Mouse (Mus musculus) hindbrain, embryonic 12.5 days (tissue): ENCODE data around the gene Tns3. TPM values are rescaled to one million over a fixed set of nuclear protein-coding genes. Genes with fewer than 3 reads are reported as not detected.

Source experiments
- ATAC-seq: fragments of 200-750 bp; cut with Nextera tagmentation; 2 replicates; pipeline ENCODE4 v1.8.0; 2017; ENCODE audit warnings: moderate TSS enrichment; ENCODE audit not compliant: low FRiP score
- H3K27ac ChIP-seq: fragments of 300-500 bp; sonication (generic); 2 replicates; pipeline ENCODE4 v1.5.1; 2016; ENCODE audit warnings: mild to moderate bottlenecking
- H3K27me3 ChIP-seq: fragments of 300-500 bp; sonication (generic); 2 replicates; pipeline ENCODE4 v1.6.1; 2016; ENCODE audit warnings: mild to moderate bottlenecking
- H3K36me3 ChIP-seq: fragments of 300-500 bp; sonication (generic); 2 replicates; pipeline ENCODE4 v1.6.1; 2016; ENCODE audit warnings: mild to moderate bottlenecking
- H3K4me1 ChIP-seq: fragments of 300-500 bp; sonication (generic); 2 replicates; pipeline ENCODE4 v1.6.1; 2016
- H3K4me2 ChIP-seq: fragments of 300-500 bp; sonication (generic); replicated peaks from 2 replicates; pipeline ENCODE4 v1.6.1; 2016; ENCODE audit warnings: mild to moderate bottlenecking
- H3K4me3 ChIP-seq: fragments of 300-500 bp; sonication (generic); 2 replicates; pipeline ENCODE4 v1.5.1; 2016; ENCODE audit warnings: mild to moderate bottlenecking
- H3K9ac ChIP-seq: fragments of 300-500 bp; sonication (generic); 2 replicates; pipeline ENCODE4 v1.6.1; 2016; ENCODE audit warnings: mild to moderate bottlenecking, moderate library complexity
- H3K9me3 ChIP-seq: fragments of 300-500 bp; sonication (generic); replicated peaks from 2 replicates; pipeline ENCODE4 v1.6.1; 2016; ENCODE audit warnings: mild to moderate bottlenecking
- WGBS: fragments of 180-500 bp; shearing (Covaris S2); methylation state at CpG from one replicate; pipeline ENCODE4 v1.1.7; 2016; 5-methylcytosine and 5-hydroxymethylcytosine counted together
- polyA plus RNA-seq: library from polyadenylated mRNA; unstranded; fragments of >200 nt; fragmentation: Nextera tagmentation; extraction: Ambion mirVana; gene quantifications from 2 replicates; pipeline ENCODE4 v1.2.1, GENCODE M21; 2016

Gene Tns3
- polyA plus RNA-seq, 1 experiment from 2014 or later, result 15.9 TPM

DNA sequence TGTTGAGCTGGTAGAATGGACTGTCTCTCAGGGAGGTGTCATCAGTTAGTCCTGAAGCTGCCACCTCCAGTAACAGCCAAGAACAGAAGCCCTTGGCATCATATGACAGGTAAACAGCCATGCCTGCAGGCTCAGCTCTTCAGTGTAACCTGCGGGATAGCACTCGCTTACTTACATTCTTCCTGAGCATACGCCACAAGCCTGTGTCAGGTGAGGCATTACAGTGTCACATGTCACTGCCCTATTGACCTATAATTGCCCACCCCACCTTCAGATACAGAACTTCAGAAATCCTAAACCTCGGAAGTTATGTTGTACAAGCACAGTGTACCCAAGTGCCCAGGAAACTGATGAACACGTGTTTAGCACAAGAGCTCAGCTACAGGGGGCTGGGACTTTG is 68.7 kb downstream of the Tns3 start:
- H3K4me2 ChIP-seq, result no peak overlapping the region
- 87% methylated on average over 5 of the region's 5 CpGs for WGBS
- H3K36me3 ChIP-seq, result no peaks in the 10 kb centered on the region
- H3K27me3 ChIP-seq, result no peaks in the 10 kb centered on the region; the same call in 1 of the 2 replicates
- H3K9me3 ChIP-seq, result no peaks in the 10 kb centered on the region
- no peak overlapping the region for H3K4me3 ChIP-seq
- H3K9ac ChIP-seq, result no peak overlapping the region
- peaks cover 4% of the 10 kb centered on the region for H3K4me1 ChIP-seq
- no peak for ATAC-seq
- no peak overlapping the region for H3K27ac ChIP-seq

DNA sequence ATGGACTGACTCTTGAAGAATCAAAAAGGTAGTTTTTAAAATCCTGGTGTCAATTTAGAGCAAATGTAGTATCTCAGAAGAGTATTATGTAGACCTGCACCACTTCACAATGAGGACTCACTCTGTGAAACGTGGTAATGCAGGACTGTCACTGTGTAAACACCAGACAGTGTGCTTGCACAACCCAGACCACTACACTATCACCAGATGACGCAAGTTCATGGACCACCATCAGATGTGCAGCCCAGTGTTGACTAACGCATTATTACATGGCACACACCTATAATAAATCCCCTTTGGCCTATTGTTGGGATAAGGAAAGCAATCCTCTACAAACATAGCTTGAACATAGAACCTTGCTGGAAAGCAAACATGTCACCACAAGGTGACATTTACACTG is 71.2 kb downstream of the Tns3 start:
- Histone ChIP-seq H3K27me3 (no peaks in the 10 kb centered on the region), H3K27ac (no peak overlapping the region), H3K9me3 (no peaks in the 10 kb centered on the region), H3K36me3 (no peaks in the 10 kb centered on the region), H3K4me1 (no peaks in the 10 kb centered on the region), H3K4me3 (no peak overlapping the region), H3K9ac (no peak overlapping the region), H3K4me2 (no peak overlapping the region)
- 92% methylated on average over 3 of the region's 3 CpGs for whole genome bisulfite sequencing
- ATAC-seq, result no peak

DNA sequence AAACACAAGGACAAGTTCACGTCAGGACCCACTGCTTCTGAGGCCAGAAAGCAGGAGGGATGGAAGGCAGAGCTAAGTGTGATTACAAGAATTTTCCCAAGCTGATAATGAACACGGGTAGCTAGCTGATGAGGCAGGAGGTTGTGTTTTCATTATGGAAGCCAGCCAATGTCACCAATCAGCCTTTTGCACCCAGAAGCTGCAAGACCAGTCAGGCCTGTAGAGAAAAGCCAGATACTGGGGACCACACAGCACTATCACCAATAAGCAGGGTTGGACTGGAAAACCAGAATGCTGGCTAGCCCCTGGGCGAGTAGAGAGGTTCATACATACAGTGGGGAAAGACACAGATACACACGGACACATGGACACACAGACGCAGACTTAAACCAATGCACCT is 73.1 kb downstream of the Tns3 start:
- no peak for ATAC-seq
- H3K27ac ChIP-seq, result no peak overlapping the region
- H3K36me3 ChIP-seq, result no peaks in the 10 kb centered on the region
- H3K27me3 ChIP-seq, result no peaks in the 10 kb centered on the region
- H3K4me3 ChIP-seq, result no peak overlapping the region
- H3K9ac ChIP-seq, result no peak overlapping the region
- 87% methylated on average over 5 of the region's 5 CpGs for WGBS
- no peaks in the 10 kb centered on the region for H3K9me3 ChIP-seq
- no peak overlapping the region for H3K4me2 ChIP-seq
- peaks cover 4% of the 10 kb centered on the region; the same call in 1 of the 2 replicates for H3K4me1 ChIP-seq

DNA sequence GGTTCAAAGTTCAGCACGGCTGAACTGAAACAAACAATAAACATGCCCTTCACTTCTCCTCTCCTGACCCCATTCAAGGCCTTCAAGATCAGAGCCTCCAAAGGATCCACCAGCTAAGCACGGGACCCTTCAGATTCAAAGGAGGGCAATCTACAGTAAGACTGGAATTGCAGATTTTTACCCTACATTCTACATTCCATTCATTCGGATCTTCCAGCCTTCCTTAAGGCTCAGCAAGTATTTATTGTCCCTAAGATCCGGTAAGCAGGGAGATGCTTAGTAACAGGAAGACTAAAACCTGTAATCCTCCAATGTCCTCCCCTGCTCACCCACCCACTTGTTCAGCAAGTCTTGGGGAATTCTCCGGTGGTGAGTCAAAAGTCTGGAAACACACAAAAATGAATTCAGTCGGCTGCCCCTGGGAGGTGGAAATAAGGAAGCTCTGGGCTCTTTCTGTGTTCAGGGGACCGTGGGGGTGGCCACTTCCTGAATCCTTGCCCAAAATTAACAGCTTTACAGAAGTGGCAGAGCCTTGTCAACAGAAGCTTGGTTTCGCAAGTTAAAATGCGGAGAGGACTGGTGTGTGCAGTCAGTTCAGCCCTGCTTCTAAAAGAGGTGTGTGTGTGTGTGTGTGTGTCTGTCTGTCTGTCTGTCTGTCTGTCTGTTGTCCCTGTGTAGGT is 75.0 kb downstream of the Tns3 start:
- no peaks in the 10 kb centered on the region for H3K27me3 ChIP-seq
- H3K27ac ChIP-seq, result no peak overlapping the region
- H3K9ac ChIP-seq, result no peak overlapping the region
- H3K4me1 ChIP-seq, result peaks cover 12% of the 10 kb centered on the region; the same call in 1 of the 2 replicates
- H3K36me3 ChIP-seq, result no peaks in the 10 kb centered on the region
- no peak overlapping the region for H3K4me3 ChIP-seq
- WGBS, result 74% methylated on average over 9 of the region's 9 CpGs
- ATAC-seq, result no peak
- no peak overlapping the region for H3K4me2 ChIP-seq
- no peaks in the 10 kb centered on the region for H3K9me3 ChIP-seq

DNA sequence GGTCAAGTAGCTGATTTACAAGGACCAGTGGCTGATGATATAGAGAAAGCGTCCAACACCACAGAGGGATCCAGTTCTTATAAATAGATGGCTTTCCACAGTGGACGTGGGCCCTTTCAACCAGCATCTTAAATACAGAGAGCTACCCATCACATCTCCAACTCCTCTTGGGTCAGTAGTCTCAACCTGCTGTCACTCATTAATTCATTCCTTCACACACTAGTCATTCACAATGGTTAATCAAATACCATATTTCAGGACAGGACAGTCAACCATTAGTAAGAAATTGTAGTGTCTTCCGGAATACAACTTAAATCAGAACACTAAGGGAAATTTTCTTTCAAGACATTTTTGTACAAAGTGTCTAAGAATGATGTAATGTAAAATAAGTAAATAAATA is 76.4 kb downstream of the Tns3 start:
- no peak for ATAC-seq
- no peak overlapping the region for H3K4me2 ChIP-seq
- H3K9me3 ChIP-seq, result no peaks in the 10 kb centered on the region
- no peaks in the 10 kb centered on the region for H3K36me3 ChIP-seq
- H3K4me3 ChIP-seq, result no peak overlapping the region
- H3K27ac ChIP-seq, result no peak overlapping the region
- no peak overlapping the region for H3K9ac ChIP-seq
- H3K27me3 ChIP-seq, result no peaks in the 10 kb centered on the region
- WGBS, result 91% methylated on average over 3 of the region's 3 CpGs
- peaks cover 12% of the 10 kb centered on the region; the same call in 1 of the 2 replicates for H3K4me1 ChIP-seq

DNA sequence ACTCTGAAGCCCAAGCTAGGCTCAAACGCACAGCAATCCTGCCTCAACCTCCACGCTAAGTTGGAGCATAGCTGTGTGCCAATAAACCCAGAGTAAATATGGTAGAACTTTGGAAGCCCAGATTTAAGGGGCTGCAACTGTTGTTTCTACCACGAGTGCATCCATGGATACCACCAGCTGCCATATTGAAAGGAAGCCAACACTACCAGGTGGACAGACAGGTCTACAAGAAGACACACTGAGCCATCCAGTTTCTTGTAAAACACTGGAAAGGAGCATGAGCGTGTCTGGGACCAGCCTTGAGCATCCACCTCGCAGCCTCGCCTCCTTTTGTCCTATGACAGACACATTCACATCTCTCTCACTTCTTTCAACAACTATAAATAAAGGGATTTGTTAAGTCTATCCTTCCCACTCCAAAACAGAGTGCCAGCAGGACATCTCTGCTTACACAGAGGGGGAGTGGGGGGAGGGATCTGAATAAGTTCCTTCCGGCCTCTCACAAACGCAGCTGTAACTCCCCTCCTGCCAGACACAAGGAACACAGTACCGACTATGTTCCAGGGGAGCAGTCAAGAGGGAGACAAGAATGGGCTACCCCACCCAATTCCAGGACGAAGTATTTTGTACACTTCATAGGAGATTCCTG is 77.2 kb downstream of the Tns3 start:
- Histone ChIP-seq H3K36me3 (no peaks in the 10 kb centered on the region), H3K27me3 (no peaks in the 10 kb centered on the region), H3K4me1 (peaks cover 12% of the 10 kb centered on the region; the same call in 1 of the 2 replicates), H3K4me2 (no peak overlapping the region), H3K9ac (no peak overlapping the region), H3K27ac (no peak overlapping the region), H3K4me3 (no peak overlapping the region), H3K9me3 (no peaks in the 10 kb centered on the region)
- ATAC-seq, result no peak
- 48% methylated on average over 10 of the region's 10 CpGs for WGBS

DNA sequence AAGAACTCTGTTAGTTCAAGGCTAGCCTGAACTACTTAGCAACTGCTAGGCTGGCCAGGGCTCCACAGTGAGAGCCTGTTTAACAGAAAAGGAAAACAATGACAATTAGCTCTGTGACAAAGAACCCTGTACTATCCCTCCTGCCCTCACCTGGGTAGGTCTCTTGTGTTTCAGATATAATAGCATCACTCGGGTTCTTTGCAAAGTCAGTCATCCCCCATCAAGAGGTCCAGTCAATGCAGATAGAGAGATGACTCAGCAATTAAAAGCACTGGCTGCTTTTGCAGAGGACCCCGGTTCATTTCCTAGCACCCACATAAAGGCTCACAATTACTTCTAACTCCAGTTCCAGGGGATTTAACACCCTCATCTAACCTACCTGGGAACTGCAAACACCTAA is 78.0 kb downstream of the Tns3 start:
- Histone ChIP-seq H3K4me1 (peaks cover 12% of the 10 kb centered on the region; the same call in 1 of the 2 replicates), H3K9me3 (no peaks in the 10 kb centered on the region), H3K4me3 (no peak overlapping the region), H3K27me3 (no peaks in the 10 kb centered on the region), H3K36me3 (no peaks in the 10 kb centered on the region), H3K27ac (no peak overlapping the region), H3K9ac (no peak overlapping the region), H3K4me2 (no peak overlapping the region)
- WGBS, result 72% methylated on average over 2 of the region's 2 CpGs
- ATAC-seq, result no peak

DNA sequence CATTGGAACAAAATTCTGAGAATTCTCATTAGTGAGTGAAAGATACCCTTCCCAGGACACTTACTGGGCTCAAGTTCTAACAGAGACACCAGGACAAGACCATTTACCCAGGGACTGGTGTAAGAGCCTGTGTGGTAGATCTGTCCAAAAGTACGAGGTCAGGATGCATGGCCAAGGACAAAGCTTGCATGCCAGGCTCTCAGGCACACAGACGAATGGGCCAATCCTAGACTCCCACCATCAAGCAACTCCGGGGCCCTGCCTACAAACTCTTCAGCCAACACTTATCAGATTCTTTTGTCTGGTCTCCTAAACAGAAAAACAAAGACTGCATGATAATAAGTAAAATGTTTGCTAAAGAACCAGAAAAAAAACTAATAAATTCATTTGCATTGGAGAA is 78.6 kb downstream of the Tns3 start:
- Histone ChIP-seq H3K27me3 (no peaks in the 10 kb centered on the region), H3K4me2 (no peak overlapping the region), H3K9ac (no peak overlapping the region), H3K4me3 (no peak overlapping the region), H3K27ac (no peak overlapping the region), H3K36me3 (no peaks in the 10 kb centered on the region), H3K9me3 (no peaks in the 10 kb centered on the region), H3K4me1 (peaks cover 12% of the 10 kb centered on the region; the same call in 1 of the 2 replicates)
- ATAC-seq, result no peak
- 81% methylated on average over 3 of the region's 3 CpGs for WGBS

DNA sequence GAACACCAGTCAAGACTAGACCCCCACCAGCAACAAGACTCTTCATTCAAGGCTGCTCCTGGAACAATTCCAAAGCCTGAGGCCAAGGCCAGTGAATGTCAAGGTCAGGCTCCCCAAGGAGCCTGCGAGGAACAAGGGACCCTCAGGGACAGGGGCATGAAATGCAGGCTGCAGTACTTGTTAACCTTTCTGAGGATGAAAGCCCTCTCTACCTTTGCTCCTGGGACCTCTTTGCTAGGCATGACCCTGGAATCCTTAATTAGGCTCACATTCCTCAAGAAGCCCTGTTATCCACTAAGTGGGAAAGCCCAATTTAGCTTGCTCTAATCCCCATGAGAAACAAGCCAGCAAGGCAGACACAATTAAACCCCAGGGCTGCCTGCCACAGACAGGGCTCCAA is 79.4 kb downstream of the Tns3 start:
- H3K4me3 ChIP-seq, result no peak overlapping the region
- no peak overlapping the region for H3K9ac ChIP-seq
- H3K27me3 ChIP-seq, result no peaks in the 10 kb centered on the region
- H3K4me2 ChIP-seq, result no peak overlapping the region
- H3K36me3 ChIP-seq, result no peaks in the 10 kb centered on the region
- no peak overlapping the region for H3K27ac ChIP-seq
- 38% methylated on average over 1 of the region's 1 CpGs for WGBS
- H3K4me1 ChIP-seq, result peaks cover 12% of the 10 kb centered on the region; the same call in 1 of the 2 replicates
- ATAC-seq, result no peak
- no peaks in the 10 kb centered on the region for H3K9me3 ChIP-seq

DNA sequence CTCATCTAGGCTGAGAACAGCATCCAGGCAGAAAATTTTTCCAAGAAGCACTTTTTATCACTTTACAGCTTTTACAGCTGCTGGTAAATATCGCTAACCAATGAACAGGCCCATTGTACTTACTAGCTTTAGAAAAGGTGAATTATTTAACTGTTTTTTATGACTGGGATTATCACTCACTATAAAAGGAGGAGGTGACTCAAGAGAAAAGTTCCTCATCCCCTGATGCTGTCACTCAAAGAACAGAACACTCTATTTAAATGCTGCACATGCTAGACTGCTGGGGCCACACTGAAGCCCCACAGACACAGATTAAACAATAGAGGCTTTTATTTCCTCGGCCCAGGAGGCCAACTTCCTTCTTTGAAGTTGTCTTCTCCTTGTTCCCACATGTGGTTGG is 80.0 kb downstream of the Tns3 start:
- H3K27ac ChIP-seq, result no peak overlapping the region
- no peak overlapping the region for H3K4me3 ChIP-seq
- H3K36me3 ChIP-seq, result no peaks in the 10 kb centered on the region
- no peak overlapping the region for H3K4me2 ChIP-seq
- H3K9me3 ChIP-seq, result no peaks in the 10 kb centered on the region
- H3K4me1 ChIP-seq, result peaks cover 12% of the 10 kb centered on the region; the same call in 1 of the 2 replicates
- H3K27me3 ChIP-seq, result no peaks in the 10 kb centered on the region
- no peak for ATAC-seq
- WGBS, result 78% methylated on average over 2 of the region's 2 CpGs
- no peak overlapping the region for H3K9ac ChIP-seq

DNA sequence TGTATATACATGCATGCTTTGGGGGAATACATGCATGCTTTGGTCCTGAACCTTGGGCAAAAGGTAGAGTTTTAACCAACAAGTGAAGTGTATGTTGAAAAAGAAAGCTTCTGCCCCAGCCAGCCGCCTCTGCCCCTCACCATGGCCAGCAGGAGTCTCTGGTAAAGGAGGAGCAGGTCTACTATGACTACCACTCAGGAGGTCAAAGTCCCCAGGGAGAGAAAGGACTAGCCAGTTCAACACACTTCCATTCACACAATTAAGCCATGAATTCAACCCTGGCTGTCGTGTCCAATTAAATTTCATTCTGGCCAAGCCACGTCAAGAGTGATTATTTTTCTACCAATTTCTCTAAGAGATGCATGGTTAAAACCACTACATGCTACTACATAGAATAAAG is 81.2 kb downstream of the Tns3 start:
- WGBS, result 86% methylated on average over 3 of the region's 3 CpGs
- Histone ChIP-seq H3K27ac (no peak overlapping the region), H3K9ac (no peak overlapping the region), H3K4me1 (peaks cover 12% of the 10 kb centered on the region; the same call in 1 of the 2 replicates), H3K36me3 (no peaks in the 10 kb centered on the region), H3K4me2 (no peak overlapping the region), H3K27me3 (no peaks in the 10 kb centered on the region), H3K4me3 (no peak overlapping the region), H3K9me3 (no peaks in the 10 kb centered on the region)
- no peak for ATAC-seq

DNA sequence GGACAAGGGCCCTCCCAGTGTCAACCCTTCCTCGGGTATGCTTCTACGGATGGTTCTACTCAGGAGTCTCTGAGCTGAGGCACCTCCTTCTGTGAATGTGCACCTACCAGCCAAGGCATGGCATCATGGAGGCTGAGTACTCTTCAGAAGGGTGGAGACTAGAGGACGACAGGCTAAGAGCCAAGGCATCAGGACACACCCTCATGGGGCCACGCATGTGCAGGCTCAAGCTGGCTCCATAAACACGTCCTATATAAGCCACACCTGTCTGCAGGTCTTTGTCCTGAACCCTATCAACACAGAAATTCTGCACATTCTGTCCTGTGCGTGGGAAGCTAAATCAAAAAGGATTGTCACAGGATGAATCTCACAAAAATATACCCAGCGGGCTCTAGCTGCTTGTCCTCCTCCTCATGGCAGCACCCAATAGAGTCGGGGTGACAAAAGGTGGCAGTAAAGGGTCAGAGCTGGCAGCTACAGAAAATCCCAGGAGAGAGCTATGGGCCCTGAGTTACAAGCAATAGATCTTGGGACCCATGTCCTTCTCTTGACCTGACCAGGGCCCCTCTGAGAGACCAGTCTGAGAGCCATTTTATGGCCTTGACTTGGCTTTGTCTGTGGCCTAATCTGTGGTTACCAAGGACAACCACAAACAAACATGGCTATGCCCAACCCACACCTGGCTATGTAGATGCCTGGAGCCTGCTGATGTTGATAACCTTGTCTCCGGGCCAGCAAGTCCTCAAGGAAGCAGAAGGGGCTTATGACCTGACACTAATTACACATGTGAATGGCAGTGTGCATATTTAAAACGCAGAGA is 82.0 kb downstream of the Tns3 start:
- Histone ChIP-seq H3K4me1 (peaks cover 9% of the 10 kb centered on the region; the same call in 1 of the 2 replicates), H3K9me3 (no peaks in the 10 kb centered on the region), H3K27me3 (no peaks in the 10 kb centered on the region), H3K36me3 (no peaks in the 10 kb centered on the region), H3K4me3 (no peak overlapping the region), H3K9ac (no peak overlapping the region), H3K4me2 (no peak overlapping the region), H3K27ac (no peak overlapping the region)
- no peak for ATAC-seq
- 88% methylated on average over 10 of the region's 10 CpGs for WGBS
